Mouse (Mus musculus) adrenal gland, adult 18-20 months (tissue): ENCODE data around the gene Gm2431. TPM values are rescaled to one million over a fixed set of nuclear protein-coding genes. Genes with fewer than 3 reads are reported as not detected.
"Not testable (repeated sequence)": the region's sequence is repeated elsewhere in the genome, so short reads cannot be mapped to it uniquely, and the experiment has no call there.

ENCODE experiments used
- DNase-seq, 2 experiments: peaks; one replicate each; pipeline ENCODE4 v3.0.0; 2021 to 2022; ENCODE audit warnings: low spot score in 2 of 2
- long read RNA-seq, 2 experiments: library from polyadenylated mRNA; stranded (forward); transcript quantifications; one replicate each; pipeline ENCODE4 v2.0.0; 2021
- total RNA-seq, 2 experiments: library from RNA; stranded (reverse); gene quantifications; 1 replicate in 1 of 2; 2 replicates in 1 of 2; pipeline ENCODE4 v1.2.3; 2021

Gene Gm2431
- not detected for total RNA-seq
- long read RNA-seq, experiment 1 = 0 reads
- long read RNA-seq, experiment 2 = 0 reads

- not testable (repeated sequence) for DNase-seq
Measured at GRCm38 (mm10) chr7:142258254-142258653, at the start of gene Gm2431. Gm2431 (minus strand) TSS chr7:142258354.

DNA sequence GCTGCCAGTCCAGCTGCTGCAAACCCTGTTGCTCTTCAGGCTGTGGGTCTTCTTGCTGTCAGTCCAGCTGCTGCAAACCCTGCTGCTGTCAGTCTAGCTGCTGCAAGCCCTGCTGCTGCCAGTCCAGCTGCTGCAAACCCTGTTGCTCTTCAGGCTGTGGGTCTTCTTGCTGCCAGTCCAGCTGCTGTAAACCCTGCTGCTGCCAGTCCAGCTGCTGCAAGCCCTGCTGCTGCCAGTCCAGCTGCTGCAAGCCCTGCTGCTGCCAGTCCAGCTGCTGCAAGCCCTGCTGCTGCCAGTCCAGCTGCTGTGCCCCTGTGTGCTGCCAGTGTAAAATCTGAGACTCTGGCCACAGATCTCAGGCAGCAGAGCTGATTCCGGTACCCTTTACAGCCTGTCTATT lies 45.8 kb upstream of the Gm2431 start:
- not testable (repeated sequence) for DNase-seq

DNA sequence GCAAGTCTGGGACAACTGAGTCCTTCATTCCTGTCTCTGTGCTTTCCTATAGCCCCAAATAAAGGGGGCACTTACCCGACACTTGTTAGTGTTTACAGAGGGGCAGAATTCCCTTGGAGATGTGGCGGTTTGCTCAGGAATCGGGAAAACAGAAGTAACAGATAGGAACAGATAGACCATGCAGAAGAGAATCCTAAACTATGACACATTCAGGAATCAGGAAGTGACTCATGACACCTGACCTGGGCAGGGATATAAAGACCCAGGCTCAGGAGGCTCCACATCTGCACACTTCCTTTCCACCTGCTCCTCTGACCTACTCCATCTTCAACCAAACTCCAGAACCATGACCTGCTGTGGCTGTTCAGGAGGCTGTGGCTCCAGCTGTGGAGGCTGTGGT lies 45.1 kb upstream of the Gm2431 start, which contains the start of gene Krtap5-4:
Gene Krtap5-4, plus strand, starts transcription at position 301 of the 400 bp plus-strand sequence.
- no peak for DNase-seq

- not testable (repeated sequence) for DNase-seq
Measured at GRCm38 (mm10) chr7:142297018-142297417, 38.9 kb upstream of the Gm2431 start, which contains the start of gene Krtap5-1. Krtap5-1 (minus strand) TSS chr7:142297118.

DNA sequence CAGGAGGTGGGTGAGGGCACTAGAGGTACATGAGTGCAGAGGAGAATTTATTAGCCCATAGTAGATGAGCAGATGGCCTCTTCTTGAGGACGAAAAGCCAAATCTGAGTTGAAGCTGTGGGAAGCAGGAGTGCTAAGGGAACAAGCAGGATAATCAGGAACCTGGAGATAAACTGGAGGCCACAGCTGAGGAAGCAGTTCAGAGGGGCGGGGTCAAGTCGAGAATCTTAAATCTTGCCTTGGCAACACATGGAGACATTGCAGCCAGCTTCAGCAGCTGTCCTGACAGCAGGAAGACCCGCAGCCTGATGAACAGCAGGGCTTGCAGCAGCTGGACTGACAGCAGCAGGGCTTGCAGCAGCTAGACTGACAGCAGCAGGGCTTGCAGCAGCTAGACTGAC lies 38.0 kb upstream of the Gm2431 start:
- DNase-seq = not testable (repeated sequence)

DNA sequence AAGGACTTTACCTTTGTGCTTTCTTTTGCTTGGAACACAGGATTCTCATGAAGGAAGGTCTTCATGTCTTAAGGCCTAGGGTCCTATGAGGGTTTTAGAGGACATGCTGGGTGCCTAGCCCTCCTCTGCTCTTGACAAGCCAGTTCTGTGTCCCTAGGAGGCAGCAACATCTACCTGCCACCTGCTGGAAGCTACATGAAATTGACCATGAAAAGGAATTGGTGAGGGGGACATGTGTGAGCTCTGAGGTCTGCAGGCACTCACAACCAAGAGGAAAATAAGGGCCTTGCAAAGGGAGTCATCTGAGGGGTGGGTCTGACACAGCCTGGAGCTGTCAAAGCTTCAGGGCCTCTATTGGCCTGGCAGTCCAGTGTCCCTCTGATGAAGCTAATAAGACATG lies 37.3 kb upstream of the Gm2431 start:
- DNase-seq = no peak

DNA sequence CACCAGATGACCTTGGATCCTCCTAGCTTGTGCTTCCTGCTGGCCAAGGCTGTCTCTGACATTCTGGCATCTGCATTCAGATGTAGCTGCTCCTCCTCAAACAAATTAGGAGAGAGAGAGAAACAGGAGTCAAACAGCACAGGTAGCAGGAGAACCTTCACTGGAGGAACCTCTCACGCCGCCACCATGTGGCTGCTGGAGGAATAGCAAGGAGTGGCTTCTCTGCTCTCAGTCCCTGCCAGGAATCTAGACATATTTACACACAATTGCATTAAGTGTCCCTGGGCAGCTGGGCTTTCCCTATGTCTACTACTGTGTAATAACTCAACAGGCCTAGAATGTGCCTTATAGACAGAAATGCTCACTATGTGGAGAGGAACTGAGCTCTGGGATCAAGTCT lies 35.7 kb upstream of the Gm2431 start:
- DNase-seq = not testable (repeated sequence)

- not testable (repeated sequence) for DNase-seq
Measured at GRCm38 (mm10) chr7:142285910-142286612, 27.9 kb upstream of the Gm2431 start.

DNA sequence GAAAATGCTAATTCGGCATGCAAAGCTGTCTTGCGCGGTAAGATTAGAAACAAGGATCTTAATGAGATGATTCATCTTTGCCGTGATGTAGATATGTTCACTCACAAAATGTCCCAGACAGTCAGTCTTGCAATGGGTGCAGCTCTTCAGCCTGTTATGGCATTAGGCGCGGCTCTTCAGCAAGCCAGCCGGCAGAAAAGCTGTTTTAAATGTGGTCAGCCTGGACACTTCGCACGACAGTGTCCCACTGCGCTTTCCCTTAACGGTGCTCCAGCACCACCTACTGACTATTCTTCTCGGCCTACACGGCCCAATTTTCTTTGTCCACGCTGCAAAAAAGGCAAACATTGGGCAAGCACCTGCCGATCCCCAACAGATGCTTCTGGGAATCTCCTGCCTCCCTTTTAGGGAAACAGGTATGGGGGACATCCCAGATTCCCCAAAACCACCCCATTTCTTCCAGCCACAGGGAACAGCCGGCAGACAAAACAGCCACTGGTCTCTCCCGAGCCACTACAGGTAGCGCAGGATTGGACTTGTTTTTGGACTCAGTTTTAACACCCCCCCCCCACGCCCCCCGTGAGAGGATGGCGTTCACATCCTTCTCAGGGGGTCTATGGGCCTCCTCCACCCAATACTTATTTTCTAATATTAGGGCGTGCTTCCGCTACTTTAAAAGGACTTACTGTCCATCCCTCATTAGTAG lies 27.1 kb upstream of the Gm2431 start:
- peak; percentile 22 to 40 for DNase-seq

DNA sequence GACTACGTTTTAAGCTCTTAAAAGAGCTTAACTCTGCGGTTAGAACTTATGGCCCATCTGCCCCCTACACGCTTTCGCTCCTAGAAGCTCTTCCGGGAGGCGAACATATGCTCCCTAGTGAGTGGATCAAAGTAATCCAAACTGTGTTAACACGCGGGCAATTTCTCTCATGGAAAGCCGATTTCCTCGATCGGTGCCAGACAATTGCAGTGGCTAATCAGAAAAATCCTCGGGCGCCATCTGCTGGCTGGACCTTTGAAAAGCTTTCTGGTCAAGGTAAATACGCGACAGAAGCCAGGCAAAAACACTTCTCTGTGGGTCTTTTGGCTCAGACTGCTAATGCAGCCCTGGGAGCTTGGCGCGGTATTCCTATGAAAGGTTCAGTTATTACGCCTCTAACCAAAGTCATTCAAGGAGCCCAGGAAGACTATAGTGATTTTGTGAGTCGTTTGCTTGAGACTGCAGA lies 26.5 kb upstream of the Gm2431 start:
- DNase-seq = peak; percentile 91 to 94

DNA sequence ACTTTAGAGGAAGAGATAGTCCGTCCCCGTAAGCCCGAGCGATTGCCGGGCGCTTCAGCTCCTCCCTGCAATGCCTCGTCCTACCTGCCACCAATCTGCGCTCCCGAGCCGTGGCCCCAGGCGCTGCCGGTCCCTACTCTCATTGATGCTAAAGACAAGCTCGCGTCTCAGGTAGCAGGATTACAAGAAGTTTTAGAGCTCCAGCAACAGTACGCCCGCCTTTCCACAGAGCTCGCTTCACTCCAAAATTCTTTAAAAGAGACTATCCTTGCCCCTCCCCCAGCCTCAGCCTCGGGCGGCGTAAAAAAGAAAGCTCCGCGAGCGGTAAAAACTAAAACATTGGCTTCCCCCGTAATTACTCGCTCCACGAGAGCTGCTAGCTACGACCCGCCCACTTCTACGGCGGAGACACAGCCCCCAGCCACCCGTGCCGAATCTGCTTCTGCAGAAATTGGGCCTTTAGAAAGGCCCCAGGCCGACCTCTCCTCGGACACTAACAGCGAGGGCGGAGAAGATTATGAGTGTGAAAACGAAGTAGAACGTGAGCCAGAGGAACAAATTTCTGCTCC lies 26.0 kb upstream of the Gm2431 start:
- DNase-seq = peak; percentile 44 to 52

- DNase-seq = not testable (repeated sequence)
Measured at GRCm38 (mm10) chr7:142282847-142283246, 24.7 kb upstream of the Gm2431 start.

- not testable (repeated sequence) for DNase-seq
Measured at GRCm38 (mm10) chr7:142279291-142279690, 21.1 kb upstream of the Gm2431 start.

- peak; percentile 60 to 69 for DNase-seq
Measured at GRCm38 (mm10) chr7:142278183-142278582, 20.0 kb upstream of the Gm2431 start.

- not testable (repeated sequence) for DNase-seq
Measured at GRCm38 (mm10) chr7:142274263-142274662, 16.1 kb upstream of the Gm2431 start, which contains the start of gene Gm4559. Gm4559 (minus strand) TSS chr7:142274363.

- DNase-seq = peak; percentile 5 to 25
Measured at GRCm38 (mm10) chr7:142255517-142255916, 2.6 kb downstream of the Gm2431 start.

- peak; percentile 3 to 28 for DNase-seq
Measured at GRCm38 (mm10) chr7:142249824-142250223, 8.3 kb downstream of the Gm2431 start.

GRCm38 (mm10) chr7:142240978-142241377 lies 17.2 kb downstream of the Gm2431 start, which contains the start of gene Gm40460:
Gm40460 (minus strand) TSS chr7:142241078.
- DNase-seq = no peak

- no peak for DNase-seq
Measured at GRCm38 (mm10) chr7:142231540-142231939, 26.6 kb downstream of the Gm2431 start.

DNA sequence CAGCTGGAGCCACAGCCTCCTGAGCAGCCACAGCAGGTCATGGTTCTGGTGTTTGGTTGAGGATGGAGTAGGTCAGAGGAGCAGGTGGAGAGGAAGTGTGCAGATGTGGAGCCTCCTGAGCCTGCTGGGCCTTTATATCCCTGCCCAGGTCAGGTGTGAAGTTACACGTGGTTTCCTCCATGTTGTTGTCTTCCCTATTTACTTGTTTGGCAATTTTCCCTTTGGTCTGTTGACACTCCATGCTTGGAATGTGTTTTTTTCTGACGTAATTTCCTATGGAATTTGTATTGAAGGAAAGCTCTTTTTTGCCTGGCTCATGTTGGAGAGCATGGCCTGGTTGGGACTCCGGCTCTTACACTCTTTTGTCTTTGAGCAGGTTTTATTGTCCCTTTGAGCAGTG lies 28.3 kb downstream of the Gm2431 start, which contains the start of gene Krtap5-5:
Gene Krtap5-5, minus strand, starts transcription at position 101 of the 400 bp plus-strand sequence.
- DNase-seq = not testable (repeated sequence)

GRCm38 (mm10) chr7:142224518-142224917 lies 33.6 kb downstream of the Gm2431 start:
- no peak for DNase-seq
